Mouse (Mus musculus): Measurements from ENCODE around the gene Safb2.

GRCm38 (mm10) chr17:56631807-56632206 is 47.4 kb upstream of the Safb2 start:
- TF ChIP-seq CTCF (IDR thresholded peaks at IDR 0.05; ENCODE audit: borderline replicate concordance, insufficient read depth, low read length) (no peak), POLR2A (IDR thresholded peaks at IDR 0.05; ENCODE audit: low read depth, low read length) (no peak)
